Mouse (Mus musculus) MEL (cell line): Measurements from ENCODE around the gene Ccr4. TPM values are rescaled to one million over a fixed set of nuclear protein-coding genes. Genes with fewer than 3 reads are reported as not detected.
A peak's percentile ranks its signal among the peaks of the same experiment; 100 is the strongest.

Source experiments
- DNase-seq: peaks from one replicate; pipeline ENCODE4 v3.0.0; 2011; ENCODE audit warnings: low read depth, low spot score
- H3K27ac ChIP-seq: 2 replicates; pipeline ENCODE4 v1.5.1; 2012; ENCODE audit warnings: low read depth, mild to moderate bottlenecking, control low read depth, low read length, moderate library complexity; ENCODE audit not compliant: control insufficient read depth
- H3K27me3 ChIP-seq, 2 experiments: fragments of 150-350 bp in 1 of 2; sonication (generic) in 1 of 2; 2 replicates each; pipeline ENCODE4 v1.6.1; 2012; ENCODE audit warnings: low read length in 2 of 2, mild to moderate bottlenecking in 2 of 2, improper control_type of control experiment in 1 of 2, moderate library complexity in 1 of 2; ENCODE audit not compliant: insufficient read depth in 2 of 2, control insufficient read depth in 1 of 2
- H3K36me3 ChIP-seq, 2 experiments: 2 replicates each; pipeline ENCODE4 v1.6.1; 2012 to 2014; ENCODE audit warnings: low read length in 2 of 2, improper control_type of control experiment in 1 of 2, inconsistent platforms in 1 of 2, mild to moderate bottlenecking in 1 of 2; ENCODE audit not compliant: insufficient read depth in 2 of 2, control insufficient read depth in 1 of 2
- H3K4me1 ChIP-seq, 2 experiments: fragments of 150-350 bp in 1 of 2; sonication (generic) in 1 of 2; 2 replicates each; pipeline ENCODE4 v1.6.1; 2012; ENCODE audit warnings: low read length in 2 of 2, improper control_type of control experiment in 1 of 2, mild to moderate bottlenecking in 1 of 2; ENCODE audit not compliant: insufficient read depth in 2 of 2, control insufficient read depth in 1 of 2
- H3K4me3 ChIP-seq, 2 experiments: fragments of 150-350 bp in 1 of 2; sonication (generic) in 1 of 2; 2 replicates each; pipeline ENCODE4 v1.5.1; 2012; ENCODE audit warnings: low read depth in 2 of 2, low read length in 2 of 2, mild to moderate bottlenecking in 2 of 2, moderate library complexity in 2 of 2, control low read depth in 1 of 2, improper control_type of control experiment in 1 of 2; ENCODE audit not compliant: control insufficient read depth in 1 of 2, insufficient read depth in 1 of 2
- H3K79me2 ChIP-seq: 2 replicates; pipeline ENCODE4 v1.6.1; 2012; ENCODE audit warnings: mild to moderate bottlenecking, low read length, moderate library complexity; ENCODE audit not compliant: control insufficient read depth, poor library complexity, insufficient read depth
- H3K9ac ChIP-seq: 2 replicates; pipeline ENCODE4 v1.6.1; 2012; ENCODE audit warnings: low read depth, mild to moderate bottlenecking, control low read depth, low read length, moderate library complexity; ENCODE audit not compliant: control insufficient read depth, poor library complexity, severe bottlenecking
- H3K9me3 ChIP-seq: fragments of 150-350 bp; sonication (generic); replicated peaks from 2 replicates; pipeline ENCODE4 v1.6.1; 2012; ENCODE audit warnings: mild to moderate bottlenecking, low read length, improper control_type of control experiment, moderate library complexity; ENCODE audit not compliant: insufficient read depth
- CTCF ChIP-seq, 3 experiments: IDR thresholded peaks in 2 of 3; conservative IDR thresholded peaks in 1 of 3; 2 replicates each; pipeline ENCODE4 v1.5.1; 2011 to 2012; ENCODE audit warnings: low read length in 3 of 3, low read depth in 2 of 3, mild to moderate bottlenecking in 2 of 3, improper control_type of control experiment in 1 of 3, inconsistent platforms in 1 of 3, mixed read lengths in 1 of 3, moderate library complexity in 1 of 3; ENCODE audit not compliant: control insufficient read depth in 1 of 3, insufficient read depth in 1 of 3, poor library complexity in 1 of 3, severe bottlenecking in 1 of 3
- ETS1 ChIP-seq: IDR thresholded peaks from 2 replicates; pipeline ENCODE4 v1.6.1; 2012; ENCODE audit warnings: low read depth, mild to moderate bottlenecking, inconsistent platforms, low read length, improper control_type of control experiment, moderate library complexity
- GATA1 ChIP-seq: IDR thresholded peaks from 2 replicates; pipeline ENCODE4 v1.6.1; 2011; ENCODE audit warnings: low read depth, low read length, improper control_type of control experiment
- MAFK ChIP-seq: IDR thresholded peaks from 2 replicates; pipeline ENCODE4 v1.6.1; 2011; ENCODE audit warnings: low read depth, mild to moderate bottlenecking, low read length, improper control_type of control experiment, borderline replicate concordance
- MAZ ChIP-seq: IDR thresholded peaks from 2 replicates; pipeline ENCODE4 v1.6.1; 2012; ENCODE audit warnings: low read depth, mild to moderate bottlenecking, inconsistent platforms, low read length, improper control_type of control experiment
- MYB ChIP-seq: IDR thresholded peaks from 2 replicates; pipeline ENCODE4 v1.6.1; 2011; ENCODE audit warnings: mild to moderate bottlenecking, low read depth, low read length, improper control_type of control experiment
- MYC ChIP-seq: IDR thresholded peaks from 2 replicates; pipeline ENCODE4 v1.6.1; 2011; ENCODE audit warnings: low read depth, mild to moderate bottlenecking, low read length, improper control_type of control experiment, moderate library complexity
- NELFE ChIP-seq: IDR thresholded peaks from 2 replicates; pipeline ENCODE4 v1.6.1; 2011; ENCODE audit warnings: low read depth, low read length, improper control_type of control experiment
- NRF1 ChIP-seq: IDR thresholded peaks from 2 replicates; pipeline ENCODE4 v1.6.1; 2014; ENCODE audit warnings: low read depth, mild to moderate bottlenecking, inconsistent platforms, low read length, improper control_type of control experiment, moderate library complexity; ENCODE audit not compliant: poor library complexity, insufficient read depth, severe bottlenecking
- POLR2AphosphoS2 ChIP-seq: IDR thresholded peaks from 2 replicates; pipeline ENCODE4 v1.6.1; 2011; ENCODE audit warnings: low read length, improper control_type of control experiment
- POLR2AphosphoS5 ChIP-seq: IDR thresholded peaks from 2 replicates; pipeline ENCODE4 v1.6.1; 2012; ENCODE audit warnings: low read depth, borderline replicate concordance, mild to moderate bottlenecking, inconsistent platforms, low read length, moderate library complexity, mixed read lengths
- RAD21 ChIP-seq: IDR thresholded peaks from 2 replicates; pipeline ENCODE4 v1.6.1; 2011; ENCODE audit warnings: mild to moderate bottlenecking, low read depth, low read length, improper control_type of control experiment
- SMC3 ChIP-seq: IDR thresholded peaks from 2 replicates; pipeline ENCODE4 v1.6.1; 2011; ENCODE audit warnings: low read depth, low read length, improper control_type of control experiment
- TBP ChIP-seq: IDR thresholded peaks from 2 replicates; pipeline ENCODE4 v1.8.0; 2011; ENCODE audit warnings: low read depth, low read length, improper control_type of control experiment
- UBTF ChIP-seq: IDR thresholded peaks from 2 replicates; pipeline ENCODE4 v1.6.1; 2012; ENCODE audit warnings: low read depth, mild to moderate bottlenecking, inconsistent platforms, low read length, improper control_type of control experiment, moderate library complexity, borderline replicate concordance; ENCODE audit not compliant: insufficient read depth
- USF2 ChIP-seq, 2 experiments: IDR thresholded peaks; 2 replicates each; pipeline ENCODE4 v1.6.1; 2011 to 2012; ENCODE audit warnings: improper control_type of control experiment in 2 of 2, low read length in 2 of 2, borderline replicate concordance in 1 of 2, inconsistent platforms in 1 of 2, low read depth in 1 of 2, mild to moderate bottlenecking in 1 of 2; ENCODE audit not compliant: insufficient read depth in 1 of 2
- ZMIZ1 ChIP-seq: IDR thresholded peaks from 2 replicates; pipeline ENCODE4 v1.6.1; 2012; ENCODE audit warnings: low read depth, mild to moderate bottlenecking, inconsistent platforms, low read length, improper control_type of control experiment, moderate library complexity
- ZNF384 ChIP-seq: IDR thresholded peaks from 2 replicates; pipeline ENCODE4 v1.6.1; 2012; ENCODE audit warnings: low read depth, mild to moderate bottlenecking, inconsistent platforms, low read length, improper control_type of control experiment
- polyA plus RNA-seq, 2 experiments: library from polyadenylated mRNA; stranded (reverse) in 1 of 2; unstranded in 1 of 2; fragments of >175 nt in 1 of 2; fragments of >200 nt in 1 of 2; gene quantifications; 2 replicates each; pipeline versions ENCODE4 v1.2.1 to v1.2.4; 2012; ENCODE audit warnings: low replicate concordance in 2 of 2, low read depth in 1 of 2; ENCODE audit not compliant: insufficient read length in 2 of 2, insufficient read depth in 1 of 2, missing spikeins in 1 of 2
- total RNA-seq: library from RNA; depleted of rRNA; stranded (reverse); fragments of 300-350 nt; gene quantifications from 2 replicates; pipeline ENCODE4 v1.2.3, GENCODE M21; 2012

The Ccr4 gene
- total and polyA plus RNA-seq, 3 experiments: 0.15 TPM; not detected in 2

DNA sequence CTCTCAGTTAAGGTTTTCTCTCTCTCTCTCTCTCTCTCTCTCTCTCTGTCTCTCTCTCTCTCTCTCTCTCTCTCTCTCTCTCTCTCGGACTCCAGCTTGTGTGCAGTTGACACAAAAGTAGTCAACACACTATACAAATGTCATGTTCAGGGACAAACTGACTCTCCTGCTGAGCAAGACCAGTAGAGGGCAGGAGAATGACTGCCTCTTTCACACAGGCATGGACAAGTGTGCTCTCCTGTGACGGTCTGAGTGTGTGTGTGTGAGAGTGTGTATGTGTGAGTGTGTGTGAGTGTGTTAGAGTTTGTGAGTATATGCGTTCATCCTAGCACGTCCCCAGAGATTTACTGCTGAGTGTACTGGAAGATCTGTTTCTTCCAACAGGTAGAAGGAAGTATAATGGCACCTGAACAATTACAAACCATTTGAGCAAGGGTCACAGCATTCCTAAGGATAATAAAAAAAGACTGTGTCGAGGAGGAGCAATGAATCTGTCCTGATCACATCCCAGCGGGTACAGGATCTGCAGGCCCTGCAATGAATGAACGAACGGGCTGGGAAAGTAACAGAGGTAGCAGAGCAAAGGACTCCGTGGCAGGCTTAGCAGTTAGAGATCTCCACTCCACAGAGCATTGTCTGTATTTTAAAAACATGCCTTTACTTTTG lies 14.2 kb upstream of the Ccr4 start:
- Histone ChIP-seq H3K9ac (no peak overlapping the region), H3K4me1 (no peaks in the 10 kb centered on the region), H3K4me3 (no peak overlapping the region), H3K79me2 (no peaks in the 10 kb centered on the region), H3K36me3 (no peaks in the 10 kb centered on the region), H3K27ac (no peak overlapping the region), H3K27me3 (no peaks in the 10 kb centered on the region), H3K9me3 (no peaks in the 10 kb centered on the region)
- DNase-seq: no peak
- TF ChIP-seq ZNF384: no peak
- no peak for TF ChIP-seq GATA1
- no peak for TF ChIP-seq SMC3
- TF ChIP-seq UBTF: no peak
- no peak for TF ChIP-seq RAD21
- TF ChIP-seq NELFE: no peak
- TF ChIP-seq ZMIZ1: no peak
- no peak for TF ChIP-seq ETS1
- TF ChIP-seq POLR2AphosphoS5: no peak
- no peak for TF ChIP-seq MYC

DNA sequence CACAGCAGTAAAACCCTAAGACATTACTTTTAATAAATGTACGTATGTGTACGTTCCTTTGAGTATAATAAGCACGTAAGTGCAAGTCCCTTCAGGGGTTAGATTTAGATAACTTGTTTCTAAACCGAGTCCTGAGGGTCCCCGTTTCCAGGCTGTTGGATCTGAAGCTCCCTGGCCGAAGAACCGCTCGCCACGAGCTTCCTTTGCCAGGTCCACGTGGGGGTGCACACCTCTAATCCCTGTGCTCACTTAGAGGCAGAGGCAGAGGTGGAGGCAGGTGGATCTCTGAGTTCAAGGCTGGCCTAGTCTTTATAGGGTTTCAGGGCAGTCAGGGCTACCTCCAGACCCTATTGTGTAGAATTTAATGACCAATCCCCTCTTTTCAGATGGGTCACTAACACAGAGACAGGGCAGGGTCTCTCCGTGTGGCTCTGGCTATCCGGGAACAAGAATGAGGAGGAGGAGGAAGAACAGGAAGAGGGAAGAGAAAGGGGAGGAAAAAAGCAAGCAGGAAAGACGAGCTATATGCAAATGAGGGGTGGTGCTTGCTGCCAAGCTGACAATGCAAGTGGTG lies 13.3 kb upstream of the Ccr4 start:
- H3K9ac ChIP-seq: no peak overlapping the region
- H3K36me3 ChIP-seq: no peaks in the 10 kb centered on the region
- no peaks in the 10 kb centered on the region for H3K4me1 ChIP-seq
- no peak for TF ChIP-seq POLR2AphosphoS5
- 0 out of 2 replicates have a peak, but pooled peaks have one; percentile 32 for TF ChIP-seq TBP
- TF ChIP-seq ZMIZ1: peak; percentile 35; the same call in 1 of the 2 replicates
- H3K79me2 ChIP-seq: no peaks in the 10 kb centered on the region
- H3K9me3 ChIP-seq: no peaks in the 10 kb centered on the region
- H3K4me3 ChIP-seq: no peak overlapping the region
- no peak for DNase-seq
- H3K27ac ChIP-seq: no peak overlapping the region
- H3K27me3 ChIP-seq: no peaks in the 10 kb centered on the region

DNA sequence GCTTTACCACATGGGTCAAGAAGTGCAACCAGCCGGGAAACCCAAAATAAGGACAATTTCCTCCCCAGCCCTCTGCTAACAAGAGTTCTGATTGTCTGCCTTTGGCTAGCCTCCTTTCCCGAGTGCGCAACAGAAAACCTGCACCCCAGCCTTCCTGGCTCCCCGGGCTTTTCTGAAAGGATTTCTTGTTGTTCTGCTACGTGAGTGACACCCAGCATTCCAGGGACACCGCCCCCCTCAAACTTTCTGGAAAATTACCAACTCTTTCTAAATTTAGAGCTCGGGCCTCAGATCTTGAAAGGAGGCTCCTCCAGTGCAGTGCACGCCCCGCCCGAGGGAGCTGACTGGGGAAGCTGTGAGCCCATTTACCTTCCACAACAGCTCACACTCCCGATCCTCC lies 10.6 kb upstream of the Ccr4 start, which contains the start of gene C130032M10Rik:
TSS of gene C130032M10Rik (plus strand) at position 334 of the 400 bp plus-strand sequence.
- Histone ChIP-seq H3K9me3 (no peaks in the 10 kb centered on the region), H3K36me3 (no peaks in the 10 kb centered on the region), H3K4me1 (no peaks in the 10 kb centered on the region), H3K79me2 (no peaks in the 10 kb centered on the region), H3K4me3 (no peak within 1 kb of the TSS), H3K27ac (no peak within 1 kb of the TSS), H3K27me3 (no peaks in the 10 kb centered on the region), H3K9ac (no peak within 1 kb of the TSS)
- no peak for DNase-seq
- TF ChIP-seq POLR2AphosphoS2 (no peak), NRF1 (no peak), MYB (no peak), MAFK (no peak), USF2 (IDR thresholded peaks at IDR 0.05; ENCODE audit: borderline replicate concordance in 1 of 2, insufficient read depth in 1 of 2, low read depth in 1 of 2, low read length in 2 of 2) (no peak), MAZ (no peak), CTCF (IDR thresholded peaks at IDR 0.05 in 2 of 3, conservative IDR thresholded peaks at IDR 0.05 in 1 of 3; ENCODE audit: control insufficient read depth in 1 of 3, insufficient read depth in 1 of 3, low read depth in 2 of 3, low read length in 3 of 3, poor library complexity in 1 of 3, severe bottlenecking in 1 of 3) (no peak), TBP (no peak), NELFE (no peak), UBTF (no peak), RAD21 (no peak)
